Mouse (Mus musculus) brain, embryonic 14.5 days (tissue): ENCODE data around the gene Ptbp3. TPM values are rescaled to one million over a fixed set of nuclear protein-coding genes. Genes with fewer than 3 reads are reported as not detected.
A peak's percentile ranks its signal among the peaks of the same experiment; 100 is the strongest.

Experiments used
- DNase-seq: peaks from one replicate; pipeline ENCODE4 v3.0.0-alpha.2; 2011; ENCODE audit warnings: low read depth
- CTCF ChIP-seq: fragments of 200-500 bp; IDR thresholded peaks from 2 replicates; pipeline ENCODE4 v1.5.1; 2012; ENCODE audit warnings: inconsistent platforms, mild to moderate bottlenecking, moderate library complexity, borderline replicate concordance; ENCODE audit not compliant: insufficient read depth, insufficient read length; ENCODE audit errors: extremely low read depth
- POLR2A ChIP-seq: fragments of 200-500 bp; IDR thresholded peaks from 2 replicates; pipeline ENCODE4 v1.6.1; 2012; ENCODE audit warnings: mild to moderate bottlenecking, inconsistent platforms, borderline replicate concordance; ENCODE audit not compliant: poor library complexity, insufficient read depth, insufficient read length, severe bottlenecking; ENCODE audit errors: extremely low read depth
- polyA plus RNA-seq: library from polyadenylated mRNA; depleted of rRNA; stranded (reverse); fragments of >200 nt; gene quantifications from 2 replicates; pipeline ENCODE4 v1.2.3, GENCODE M21; 2012

Ptbp3 gene
- polyA plus RNA-seq, 1 experiment = 18.6 TPM

GRCm38 (mm10) chr4:59533268-59533667 is 15.9 kb downstream of the Ptbp3 start:
- DNase-seq = no peak

DNA sequence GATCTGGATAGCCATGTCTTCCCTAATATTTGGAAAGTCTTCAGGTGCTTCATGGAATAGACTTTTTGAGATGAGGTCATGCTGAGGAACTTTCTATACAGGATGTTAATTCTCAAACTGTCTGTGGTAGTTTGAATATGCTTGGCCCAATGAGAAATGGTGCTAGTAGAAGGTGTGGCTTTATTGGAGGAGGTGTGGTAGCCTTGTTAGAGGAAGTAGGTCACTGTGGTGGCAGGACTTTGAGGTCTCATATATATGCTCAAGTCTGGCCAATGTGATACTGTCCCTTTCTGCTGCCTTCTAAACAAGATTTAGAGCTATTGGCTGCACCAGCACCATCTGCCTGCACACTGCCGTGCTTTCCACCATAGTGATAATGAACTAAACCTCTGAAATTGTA is 18.0 kb downstream of the Ptbp3 start:
- TF ChIP-seq POLR2A = no peak
- no peak for TF ChIP-seq CTCF
- no peak for DNase-seq

More at GRCm38 (mm10) chr4:59533268-59533667, 15.9 kb downstream of the Ptbp3 start:
- TF ChIP-seq CTCF = no peak
- no peak for TF ChIP-seq POLR2A

DNA sequence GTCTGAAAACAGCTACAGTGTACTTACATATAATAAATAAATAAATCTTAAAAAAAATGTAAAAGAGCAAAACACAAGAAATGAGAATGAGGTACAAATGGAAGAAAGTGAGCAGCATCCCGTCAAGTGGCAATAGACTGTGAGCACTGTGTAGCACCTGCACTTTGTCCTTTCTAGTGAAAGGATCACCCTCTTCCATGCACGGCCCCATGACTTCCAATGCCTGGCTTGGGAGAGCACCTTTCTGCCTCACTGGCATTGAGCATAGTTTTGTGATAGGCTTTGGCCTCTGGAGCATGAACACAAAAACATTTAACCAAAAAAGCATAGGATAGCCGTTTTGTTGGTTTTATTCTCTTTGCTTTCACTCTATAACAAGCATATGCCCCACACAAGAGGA is 21.7 kb downstream of the Ptbp3 start:
- no peak for DNase-seq
- TF ChIP-seq CTCF (no peak), POLR2A (no peak)

DNA sequence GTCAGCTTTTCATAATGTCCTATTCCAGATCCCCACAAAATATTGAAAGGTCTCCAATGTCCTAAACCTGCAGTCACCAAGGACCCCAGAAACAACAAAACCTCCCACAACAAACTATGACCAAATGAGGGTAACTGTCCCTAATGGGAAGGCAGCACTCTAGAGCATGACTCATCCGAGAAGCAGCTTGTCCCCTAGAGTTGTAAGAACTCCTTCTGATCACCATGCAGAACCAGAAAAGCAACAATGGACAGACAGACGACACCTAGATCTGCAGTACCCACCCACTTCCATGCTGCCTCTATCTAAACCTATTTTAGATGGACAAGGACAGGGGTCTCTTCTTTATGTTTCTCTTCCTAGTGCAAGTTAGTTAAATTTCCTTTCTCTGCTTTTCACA is 22.4 kb downstream of the Ptbp3 start:
- DNase-seq = no peak
- TF ChIP-seq CTCF (no peak), POLR2A (no peak)

DNA sequence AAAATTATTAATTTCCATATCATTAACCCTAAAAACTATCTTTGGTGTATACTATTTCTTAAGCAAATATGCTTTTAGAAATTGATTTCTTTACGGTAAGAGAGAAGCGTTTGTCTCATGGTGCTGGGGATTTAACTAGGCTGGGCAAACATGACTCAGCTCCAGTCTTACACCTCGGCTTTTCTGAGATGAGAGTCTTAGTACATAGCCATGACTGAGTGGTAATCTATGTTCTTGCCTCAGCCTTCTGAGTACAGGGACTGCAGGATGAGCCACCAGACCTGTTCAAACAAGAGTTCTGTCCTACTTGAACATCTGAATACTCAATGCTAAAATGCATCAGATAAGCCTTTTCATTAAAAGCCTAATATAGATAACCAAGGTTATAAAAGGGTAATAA is 24.3 kb downstream of the Ptbp3 start:
- TF ChIP-seq CTCF (no peak), POLR2A (no peak)
- DNase-seq = no peak

- TF ChIP-seq CTCF (no peak), POLR2A (no peak)
- no peak for DNase-seq
Measured at GRCm38 (mm10) chr4:59510321-59510720, 38.8 kb downstream of the Ptbp3 start.

GRCm38 (mm10) chr4:59509558-59509957 is 39.6 kb downstream of the Ptbp3 start:
- no peak for TF ChIP-seq POLR2A
- TF ChIP-seq CTCF = no peak
- no peak for DNase-seq

- TF ChIP-seq CTCF = no peak
- no peak for TF ChIP-seq POLR2A
- no peak for DNase-seq
Measured at GRCm38 (mm10) chr4:59507766-59508165, 41.4 kb downstream of the Ptbp3 start.

- DNase-seq = no peak
- TF ChIP-seq CTCF = no peak
- no peak for TF ChIP-seq POLR2A
Measured at GRCm38 (mm10) chr4:59506704-59507103, 42.5 kb downstream of the Ptbp3 start.

DNA sequence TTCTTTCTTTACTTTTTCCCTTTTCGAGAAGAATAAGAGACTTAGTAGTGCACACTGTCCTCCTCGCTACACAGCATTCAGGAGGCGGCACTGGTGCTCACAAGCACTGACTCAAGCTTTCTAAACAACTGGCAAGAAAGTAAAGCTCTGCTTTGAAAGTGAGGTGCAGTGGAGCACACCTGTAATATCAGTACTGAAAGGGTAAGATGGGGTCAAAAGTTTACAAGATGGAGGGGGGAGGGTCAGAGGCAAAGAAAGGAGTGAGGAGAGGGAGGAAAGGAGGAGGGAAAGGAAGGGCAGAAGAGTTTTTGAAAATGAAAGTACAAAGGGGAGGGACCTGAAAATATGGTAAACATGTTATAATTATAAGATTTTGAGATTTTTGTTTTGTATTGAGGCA is 43.7 kb downstream of the Ptbp3 start:
- no peak for DNase-seq
- TF ChIP-seq CTCF (no peak), POLR2A (no peak)

- TF ChIP-seq POLR2A (no peak), CTCF (no peak)
- DNase-seq = no peak
Measured at GRCm38 (mm10) chr4:59491097-59491496, 58.1 kb downstream of the Ptbp3 start.

GRCm38 (mm10) chr4:59471306-59471705 is 77.9 kb downstream of the Ptbp3 start:
- no peak for DNase-seq
- TF ChIP-seq CTCF (no peak), POLR2A (no peak)

GRCm38 (mm10) chr4:59465449-59465848 is 83.7 kb downstream of the Ptbp3 start:
- DNase-seq = no peak
- TF ChIP-seq CTCF = no peak

DNA sequence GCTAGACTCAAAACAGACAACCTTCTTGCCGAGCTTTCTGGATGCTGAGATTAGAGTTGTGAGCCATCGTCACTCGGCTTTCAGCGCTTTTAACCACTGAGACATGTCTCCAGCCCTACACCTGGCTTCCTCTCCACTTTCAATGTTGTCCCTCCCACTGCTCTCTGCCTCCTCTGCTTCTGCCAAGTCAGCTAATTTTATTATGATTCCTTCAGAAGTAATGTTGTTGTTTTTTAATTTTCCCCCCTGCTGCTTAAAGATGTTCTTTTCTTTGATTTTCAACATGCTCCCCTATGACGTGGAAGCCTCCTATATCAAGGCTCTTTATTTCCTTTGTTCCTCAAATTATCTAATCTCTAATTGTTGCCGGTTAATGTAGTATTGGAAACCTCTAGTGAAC is 84.5 kb downstream of the Ptbp3 start:
- no peak for DNase-seq
- TF ChIP-seq CTCF (no peak), POLR2A (no peak)

- no peak for TF ChIP-seq POLR2A
- TF ChIP-seq CTCF = no peak
- peak; percentile 37 for DNase-seq
Measured at GRCm38 (mm10) chr4:59462494-59462893, 86.7 kb downstream of the Ptbp3 start.
